Mouse (Mus musculus): ENCODE measurements around the gene Zfp873. TPM values are rescaled to one million over a fixed set of nuclear protein-coding genes. Genes with fewer than 3 reads are reported as not detected.
A peak's percentile ranks its signal among the peaks of the same experiment; 100 is the strongest.
"Not testable (repeated sequence)": the region's sequence is repeated elsewhere in the genome, so short reads cannot be mapped to it uniquely, and the experiment has no call there.

Zfp873 gene
- polyA plus RNA-seq, 1 experiment, result 7.9 TPM

DNA sequence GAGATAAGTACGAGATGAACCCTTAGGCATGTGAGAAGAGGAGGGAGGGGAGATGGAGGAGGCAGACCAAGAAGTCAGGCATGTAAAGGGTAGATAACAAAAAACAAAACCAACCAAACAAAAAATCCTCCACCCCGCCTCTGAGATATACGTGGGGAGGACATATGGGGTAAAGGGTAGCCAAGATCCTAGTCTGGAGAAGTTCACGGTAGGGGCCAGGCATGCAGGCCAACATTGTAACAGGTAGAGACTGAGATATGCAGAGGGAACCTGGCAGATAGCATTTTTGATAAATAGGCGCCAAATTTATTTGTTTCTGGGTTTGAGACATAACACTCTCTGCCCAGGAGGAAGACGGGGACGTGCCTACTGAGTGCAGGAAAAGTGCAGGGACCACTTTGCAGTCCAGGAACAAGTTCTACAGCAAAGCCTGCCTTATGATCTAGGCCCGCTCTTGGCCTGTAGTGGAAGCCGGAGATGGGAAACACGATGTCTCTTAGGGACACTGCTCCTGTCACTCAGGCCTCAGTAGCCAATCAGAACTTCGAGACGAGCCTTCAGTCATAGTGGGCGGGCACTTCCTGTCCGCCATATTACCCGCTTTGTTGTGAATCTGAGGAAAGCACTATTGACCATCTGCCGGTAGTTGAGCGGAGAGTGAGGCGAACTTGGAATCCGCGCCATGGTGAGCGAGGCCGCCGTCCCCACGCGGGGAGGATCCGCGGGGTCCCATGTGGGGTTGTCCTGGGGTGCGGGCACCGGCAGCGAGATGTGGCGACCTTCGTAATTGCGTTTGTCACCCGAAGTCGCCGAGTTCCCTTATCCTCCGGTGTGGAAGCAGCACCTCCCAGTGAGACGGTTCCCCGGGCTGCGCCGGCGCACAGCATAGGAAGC is 35.1 kb downstream of the Zfp873 start, which contains the start of gene BC024063:
Gene BC024063, plus strand, starts transcription at position 626 of the 894 bp plus-strand sequence.
- Histone ChIP-seq H3K27ac (ENCODE audit: insufficient read depth, low read length) (peak within 1 kb of the TSS; percentile 71; the same call in 1 of the 2 replicates), H3K4me3 (ENCODE audit: low read depth, low read length) (peak within 1 kb of the TSS; percentile 85), H3K9ac (ENCODE audit: low read depth, poor library complexity, severe bottlenecking) (peak within 1 kb of the TSS; percentile 59)
- not testable (repeated sequence) for H3K27me3 ChIP-seq (ENCODE audit: control insufficient read depth, insufficient read depth, low read length, poor library complexity, severe bottlenecking); H3K9me3 ChIP-seq (replicated peaks; ENCODE audit: control insufficient read depth, insufficient read depth, low read length, poor library complexity, severe bottlenecking); H3K4me1 ChIP-seq (ENCODE audit: control insufficient read depth, insufficient read depth, low read length); H3K36me3 ChIP-seq (ENCODE audit: control insufficient read depth, insufficient read depth, low read length, poor library complexity, severe bottlenecking)
- peak; percentile 73 for TF ChIP-seq POLR2A (IDR thresholded peaks at IDR 0.05; ENCODE audit: insufficient read depth, low read length)

DNA sequence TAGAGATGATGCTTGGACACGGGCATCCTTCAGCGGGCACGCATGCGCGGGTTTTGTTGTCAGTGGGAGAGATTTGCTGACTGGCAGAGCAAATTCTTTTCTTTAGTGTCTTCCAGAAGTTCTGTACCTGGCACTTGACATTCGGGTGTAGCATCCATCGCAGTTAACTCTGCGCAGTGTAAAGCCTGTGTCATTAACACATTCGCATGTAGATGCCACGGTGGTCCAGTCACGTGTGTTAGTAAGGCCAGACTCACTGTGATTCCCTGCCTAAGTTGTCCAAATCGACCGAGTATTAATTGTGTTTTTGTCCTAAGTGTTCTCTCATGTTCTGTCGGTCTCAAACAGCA is 35.7 kb downstream of the Zfp873 start:
- H3K4me1 ChIP-seq (ENCODE audit: control insufficient read depth, insufficient read depth, low read length); H3K36me3 ChIP-seq (ENCODE audit: control insufficient read depth, insufficient read depth, low read length, poor library complexity, severe bottlenecking); H3K27me3 ChIP-seq (ENCODE audit: control insufficient read depth, insufficient read depth, low read length, poor library complexity, severe bottlenecking); H3K9me3 ChIP-seq (replicated peaks; ENCODE audit: control insufficient read depth, insufficient read depth, low read length, poor library complexity, severe bottlenecking); H3K27ac ChIP-seq (ENCODE audit: insufficient read depth, low read length): not testable (repeated sequence)
- H3K4me3 ChIP-seq (ENCODE audit: low read depth, low read length), result peak overlapping the region; percentile 85
- peak overlapping the region; percentile 46 for H3K9ac ChIP-seq (ENCODE audit: low read depth, poor library complexity, severe bottlenecking)

Other genes starting within 250 kb of the Zfp873 start
- gene Gm4767, start 235.9 kb upstream of the Zfp873 start, polyA plus RNA-seq (2011; ENCODE audit: insufficient read depth, insufficient read length, low read depth, missing spikeins), result 3.2 and 5.7 TPM in 2 replicates
- gene Gm32687, start 184.2 kb upstream of the Zfp873 start, polyA plus RNA-seq (2011; ENCODE audit: insufficient read depth, insufficient read length, low read depth, missing spikeins), result 3.6 TPM in 1 of 2 replicates, not detected in the other
- 1.7 and 3.4 TPM in 2 replicates for gene Zfp781, start 117.6 kb upstream of the Zfp873 start, polyA plus RNA-seq (2011; ENCODE audit: insufficient read depth, insufficient read length, low read depth, missing spikeins)
- 5.0 and 5.5 TPM in 2 replicates for gene BC024063, start 35.2 kb downstream of the Zfp873 start, polyA plus RNA-seq (2011; ENCODE audit: insufficient read depth, insufficient read length, low read depth, missing spikeins)
- 4.5 and 6.8 TPM in 2 replicates for gene AU041133, start 79.9 kb downstream of the Zfp873 start, polyA plus RNA-seq (2011; ENCODE audit: insufficient read depth, insufficient read length, low read depth, missing spikeins)
- 6.1 and 7.3 TPM in 2 replicates for gene Zfp938, start 193.2 kb downstream of the Zfp873 start, polyA plus RNA-seq (2011; ENCODE audit: insufficient read depth, insufficient read length, low read depth, missing spikeins)